Mouse (Mus musculus) olfactory bulb, adult 2 months (tissue): ENCODE measurements at regions not wholly inside any gene's neighbourhood (a gene's known extent, or its start where the extent isn't known, plus 50 kb on each side); places are given as distances from the start of the nearest gene placed in this dataset.

Experiments
- CTCF ChIP-seq: fragments of 200-500 bp; IDR thresholded peaks from 2 replicates; pipeline ENCODE4 v1.5.1; 2012; ENCODE audit warnings: low read depth, mild to moderate bottlenecking, low read length, moderate library complexity; ENCODE audit not compliant: insufficient read depth
- POLR2A ChIP-seq: fragments of 200-500 bp; IDR thresholded peaks from 2 replicates; pipeline ENCODE4 v1.6.1; 2012; ENCODE audit warnings: mild to moderate bottlenecking, low read depth, low read length, moderate library complexity; ENCODE audit not compliant: insufficient read depth

DNA sequence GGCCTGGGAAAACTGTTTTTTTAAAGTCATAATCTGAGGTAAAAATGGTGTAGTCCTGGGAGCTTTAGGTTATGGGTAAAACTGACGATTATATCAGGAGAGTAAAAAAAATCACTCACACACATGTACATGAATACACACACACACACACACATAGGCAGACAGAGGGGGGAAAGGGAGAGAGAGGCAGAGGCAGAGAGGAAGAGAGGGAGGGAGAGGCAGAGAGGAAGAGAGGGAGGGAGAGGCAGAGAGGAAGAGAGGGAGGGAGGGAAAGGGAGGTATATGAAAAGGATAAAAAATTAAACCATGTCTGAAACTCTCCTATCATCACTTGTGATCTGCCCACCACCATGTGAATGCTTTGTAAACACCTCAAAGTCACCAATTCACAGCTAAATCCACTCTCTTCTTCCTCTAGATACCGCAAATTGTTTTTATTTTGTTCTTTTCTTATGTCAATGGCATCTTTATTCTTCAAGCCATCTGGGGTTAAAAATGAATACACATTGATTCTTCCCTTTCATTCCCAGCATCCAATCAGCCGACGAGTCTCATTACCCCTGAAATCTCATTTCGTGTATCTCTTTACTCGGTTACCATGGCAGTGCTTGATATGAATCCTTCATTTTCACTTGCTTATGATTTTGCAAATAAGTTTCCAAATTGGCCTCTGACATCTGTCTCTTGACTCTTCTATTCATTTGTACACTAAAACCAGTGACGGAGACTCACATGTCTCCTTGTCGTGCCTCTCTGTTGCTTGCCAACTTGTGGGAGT is 209.5 kb upstream of the Krr1 start:
- TF ChIP-seq POLR2A (no peak), CTCF (no peak)
